Mouse (Mus musculus) hindlimb bud, embryonic 11.5 days (tissue): Measurements from ENCODE around the gene D1Ertd622e.
A peak's percentile ranks its signal among the peaks of the same experiment; 100 is the strongest.

Experiments
- DNase-seq: peaks from one replicate; pipeline ENCODE4 v3.0.0-alpha.2; 2012; ENCODE audit warnings: low read depth, low spot score; ENCODE audit errors: extremely low spot score

Gene D1Ertd622e

GRCm38 (mm10) chr1:97661406-97662241, at the start of gene D1Ertd622e:
Gene D1Ertd622e (minus strand): TSS chr1:97662074.
- no peak for DNase-seq

GRCm38 (mm10) chr1:97710520-97710919, 48.6 kb upstream of the D1Ertd622e start:
- no peak for DNase-seq

GRCm38 (mm10) chr1:97705389-97705788, 43.5 kb upstream of the D1Ertd622e start:
- DNase-seq, result no peak

- no peak for DNase-seq
Measured at GRCm38 (mm10) chr1:97704646-97705045, 42.8 kb upstream of the D1Ertd622e start.

- no peak for DNase-seq
Measured at GRCm38 (mm10) chr1:97698956-97699570, 37.2 kb upstream of the D1Ertd622e start.

GRCm38 (mm10) chr1:97697273-97697672, 35.4 kb upstream of the D1Ertd622e start:
- no peak for DNase-seq

- DNase-seq, result no peak
Measured at GRCm38 (mm10) chr1:97693825-97694224, 32.0 kb upstream of the D1Ertd622e start.

GRCm38 (mm10) chr1:97688756-97689155, 26.9 kb upstream of the D1Ertd622e start:
- peak; percentile 30 for DNase-seq

GRCm38 (mm10) chr1:97676526-97677177, 14.8 kb upstream of the D1Ertd622e start:
- no peak for DNase-seq

- no peak for DNase-seq
Measured at GRCm38 (mm10) chr1:97676115-97676514, 14.2 kb upstream of the D1Ertd622e start.

- DNase-seq, result no peak
Measured at GRCm38 (mm10) chr1:97672849-97673248, 11.0 kb upstream of the D1Ertd622e start.

GRCm38 (mm10) chr1:97667288-97667687, 5.4 kb upstream of the D1Ertd622e start:
- no peak for DNase-seq

GRCm38 (mm10) chr1:97662324-97662723, 450 bp upstream of the D1Ertd622e start:
- DNase-seq, result no peak

- DNase-seq, result no peak
Measured at GRCm38 (mm10) chr1:97660687-97661405, 1.0 kb downstream of the D1Ertd622e start.

- DNase-seq, result no peak
Measured at GRCm38 (mm10) chr1:97659405-97659804, 2.5 kb downstream of the D1Ertd622e start.

- DNase-seq, result no peak
Measured at GRCm38 (mm10) chr1:97657786-97658185, 4.1 kb downstream of the D1Ertd622e start.

GRCm38 (mm10) chr1:97657201-97657600, 4.7 kb downstream of the D1Ertd622e start:
- DNase-seq, result no peak

GRCm38 (mm10) chr1:97654397-97654975, 7.4 kb downstream of the D1Ertd622e start:
- DNase-seq, result no peak

GRCm38 (mm10) chr1:97650553-97651123, 11.2 kb downstream of the D1Ertd622e start:
- DNase-seq, result no peak

GRCm38 (mm10) chr1:97650072-97650471, 11.8 kb downstream of the D1Ertd622e start:
- DNase-seq, result no peak
